Mouse (Mus musculus) liver, embryonic 16.5 days (tissue): ENCODE data around the gene Olfr549. TPM values are rescaled to one million over a fixed set of nuclear protein-coding genes. Genes with fewer than 3 reads are reported as not detected.

Source experiments
- ATAC-seq: fragments of 200-750 bp; cut with Nextera tagmentation; 2 replicates; pipeline ENCODE4 v1.8.0; 2017; ENCODE audit warnings: low read depth, mild to moderate bottlenecking, moderate number of reproducible peaks, moderate library complexity
- H3K27ac ChIP-seq: fragments of 300-500 bp; sonication (generic); 2 replicates; pipeline ENCODE4 v1.5.1; 2014; ENCODE audit warnings: mild to moderate bottlenecking, low read length
- H3K27me3 ChIP-seq: fragments of 300-500 bp; sonication (generic); 2 replicates; pipeline ENCODE4 v1.6.1; 2014; ENCODE audit warnings: low read depth, low read length, mixed read lengths; ENCODE audit not compliant: control insufficient read depth, insufficient read depth
- H3K36me3 ChIP-seq: fragments of 300-500 bp; sonication (generic); 2 replicates; pipeline ENCODE4 v1.6.1; 2014; ENCODE audit warnings: mild to moderate bottlenecking; ENCODE audit not compliant: control insufficient read depth, insufficient read depth
- H3K4me1 ChIP-seq: fragments of 300-500 bp; sonication (generic); 2 replicates; pipeline ENCODE4 v1.6.1; 2014; ENCODE audit warnings: low read depth, low read length, mixed read lengths; ENCODE audit not compliant: control insufficient read depth
- H3K4me2 ChIP-seq: fragments of 300-500 bp; sonication (generic); 2 replicates; pipeline ENCODE4 v1.6.1; 2014; ENCODE audit warnings: low read depth, low read length, mixed read lengths
- H3K4me3 ChIP-seq: fragments of 300-500 bp; sonication (generic); 2 replicates; pipeline ENCODE4 v1.5.1; 2014; ENCODE audit warnings: low read depth, mild to moderate bottlenecking, low read length
- H3K9ac ChIP-seq: fragments of 300-500 bp; sonication (generic); 2 replicates; pipeline ENCODE4 v1.6.1; 2014; ENCODE audit warnings: low read depth, low read length
- H3K9me3 ChIP-seq: fragments of 300-500 bp; sonication (generic); replicated peaks from 2 replicates; pipeline ENCODE4 v1.6.1; 2016; ENCODE audit warnings: low read length; ENCODE audit not compliant: control insufficient read depth
- WGBS: fragments of 180-500 bp; shearing (Covaris S2); extraction: QIAGEN DNeasy Blood & Tissue Kit; methylation state at CpG from one replicate; pipeline ENCODE4 v1.1.7; 2014; ENCODE audit not compliant: insufficient replicate concordance; 5-methylcytosine and 5-hydroxymethylcytosine counted together
- polyA plus RNA-seq: library from polyadenylated mRNA; unstranded; fragments of >200 nt; fragmentation: Nextera tagmentation; extraction: Ambion mirVana; gene quantifications from 2 replicates; pipeline ENCODE4 v1.2.1, GENCODE M21; 2015

Gene Olfr549
- polyA plus RNA-seq, 1 experiment from 2014 or later: not detected

DNA sequence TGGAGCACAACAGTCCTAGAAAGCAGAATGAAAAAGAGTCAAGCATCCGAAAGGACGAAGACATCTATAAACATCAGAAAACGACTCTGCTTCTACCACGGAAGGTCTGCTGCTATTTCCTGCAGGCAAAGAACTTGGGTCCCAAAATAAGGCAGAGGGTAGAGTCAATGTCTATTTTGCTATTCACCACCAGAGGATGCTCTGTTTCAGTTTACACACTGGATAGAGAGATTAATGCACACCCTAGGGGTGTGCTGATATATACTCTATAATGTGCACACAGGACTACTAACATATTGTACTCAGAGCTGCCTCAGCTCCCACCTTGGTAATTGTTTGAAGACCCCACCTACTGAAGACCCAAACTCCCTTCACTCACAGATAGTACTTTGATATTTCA lies 16.5 kb downstream of the Olfr549 start:
- peaks cover 3% of the 10 kb centered on the region for H3K36me3 ChIP-seq

DNA sequence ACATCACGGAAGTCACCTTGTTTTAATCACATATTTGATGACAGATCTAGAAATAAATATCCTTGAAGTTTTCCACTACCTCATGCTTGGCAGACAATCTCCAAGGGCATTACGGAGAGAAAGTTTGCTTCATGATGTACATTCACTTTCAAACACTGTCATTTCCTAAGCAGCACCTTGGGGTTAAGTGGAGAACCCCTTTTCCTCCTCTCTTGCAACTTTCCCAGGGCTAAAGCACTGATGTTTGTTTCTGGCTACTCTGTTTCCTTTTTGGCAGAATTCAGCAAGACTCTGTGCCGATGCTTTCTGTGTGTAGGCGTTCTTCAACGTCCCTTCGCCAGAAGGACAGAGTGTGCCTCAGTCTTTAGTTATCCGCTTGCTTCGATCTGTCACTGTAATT lies 21.5 kb downstream of the Olfr549 start, which contains the start of gene Olfr550:
TSS of gene Olfr550 (plus strand) at position 301 of the 400 bp plus-strand sequence.
- H3K4me1 ChIP-seq: no peaks in the 10 kb centered on the region
- no peak within 1 kb of the TSS for H3K9ac ChIP-seq
- no peak for ATAC-seq
- 80% methylated on average over 8 of the region's 8 CpGs for WGBS
- no peak within 1 kb of the TSS for H3K4me2 ChIP-seq
- H3K27ac ChIP-seq: no peak within 1 kb of the TSS
- H3K36me3 ChIP-seq: no peaks in the 10 kb centered on the region
- no peaks in the 10 kb centered on the region for H3K9me3 ChIP-seq
- no peaks in the 10 kb centered on the region for H3K27me3 ChIP-seq
- H3K4me3 ChIP-seq: no peak within 1 kb of the TSS

More for the DNA sequence above, 16.5 kb downstream of the Olfr549 start:
- ATAC-seq: no peak
- Histone ChIP-seq H3K4me2 (no peak overlapping the region), H3K9me3 (no peaks in the 10 kb centered on the region), H3K9ac (no peak overlapping the region), H3K4me1 (peaks cover 10% of the 10 kb centered on the region), H3K4me3 (no peak overlapping the region), H3K27ac (no peak overlapping the region), H3K27me3 (no peaks in the 10 kb centered on the region)
- WGBS: 70% methylated on average over 4 of the region's 4 CpGs

DNA sequence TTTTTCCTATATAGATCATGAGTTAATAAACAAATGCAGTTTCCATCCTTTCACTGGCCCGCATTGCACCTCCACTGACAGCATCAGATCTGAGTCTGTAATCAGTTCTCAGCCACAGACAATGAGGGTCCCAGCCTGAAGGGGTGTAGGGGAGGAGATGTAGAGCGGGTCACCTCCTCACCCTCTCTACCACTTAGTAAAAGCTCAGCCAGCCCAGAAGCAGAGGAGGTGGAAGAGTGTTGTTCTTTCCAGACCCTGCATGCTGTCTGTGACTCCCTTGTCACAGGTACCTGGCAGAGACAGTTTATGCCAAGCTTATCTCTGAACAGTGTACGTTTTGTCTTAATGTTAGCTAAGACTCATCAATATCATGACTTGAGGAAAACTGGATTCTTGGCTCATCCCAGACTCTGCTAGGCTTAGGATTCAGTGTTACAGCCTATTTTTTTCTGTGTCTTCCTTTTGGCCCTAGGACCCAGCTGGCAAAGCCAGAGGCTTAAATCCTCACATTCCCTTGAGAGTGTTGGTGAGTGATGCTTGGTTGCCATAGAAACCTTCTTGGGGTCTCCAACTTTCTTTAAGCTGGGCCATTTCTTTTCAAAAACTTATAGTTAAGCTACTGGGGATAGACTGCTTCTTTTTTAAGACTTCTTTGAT lies 23.6 kb downstream of the Olfr549 start:
- no peak overlapping the region for H3K27ac ChIP-seq
- H3K36me3 ChIP-seq: no peaks in the 10 kb centered on the region
- WGBS: 59% methylated on average over 3 of the region's 3 CpGs
- H3K9me3 ChIP-seq: no peaks in the 10 kb centered on the region
- H3K27me3 ChIP-seq: no peaks in the 10 kb centered on the region
- no peak overlapping the region for H3K4me3 ChIP-seq
- no peaks in the 10 kb centered on the region for H3K4me1 ChIP-seq
- no peak overlapping the region for H3K9ac ChIP-seq
- H3K4me2 ChIP-seq: no peak overlapping the region
- no peak for ATAC-seq

DNA sequence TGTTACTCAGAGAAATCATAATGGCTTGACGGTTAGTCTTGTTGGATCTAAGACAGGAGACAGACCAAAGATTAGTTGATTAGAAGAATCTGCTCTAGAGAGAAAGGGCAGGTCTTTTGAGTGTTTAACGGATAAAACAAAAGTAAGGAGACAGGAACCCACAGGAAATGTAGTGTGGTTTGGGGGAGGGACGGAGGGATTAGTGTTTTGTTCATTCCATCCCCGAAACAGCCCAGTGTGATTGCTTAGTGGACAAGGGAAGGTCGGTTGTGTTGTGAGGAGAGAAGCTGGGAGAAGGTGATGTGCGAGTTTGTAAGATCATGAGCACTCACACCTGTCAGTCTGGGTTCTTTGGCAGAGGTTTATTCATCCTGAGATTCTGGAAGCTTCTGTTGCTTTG lies 26.3 kb downstream of the Olfr549 start:
- 15% methylated on average over 6 of the region's 6 CpGs for WGBS
- Histone ChIP-seq H3K36me3 (no peaks in the 10 kb centered on the region), H3K4me2 (no peak overlapping the region), H3K4me1 (no peaks in the 10 kb centered on the region), H3K4me3 (no peak overlapping the region), H3K9ac (no peak overlapping the region), H3K27me3 (no peaks in the 10 kb centered on the region), H3K27ac (no peak overlapping the region), H3K9me3 (no peaks in the 10 kb centered on the region)
- ATAC-seq: no peak

DNA sequence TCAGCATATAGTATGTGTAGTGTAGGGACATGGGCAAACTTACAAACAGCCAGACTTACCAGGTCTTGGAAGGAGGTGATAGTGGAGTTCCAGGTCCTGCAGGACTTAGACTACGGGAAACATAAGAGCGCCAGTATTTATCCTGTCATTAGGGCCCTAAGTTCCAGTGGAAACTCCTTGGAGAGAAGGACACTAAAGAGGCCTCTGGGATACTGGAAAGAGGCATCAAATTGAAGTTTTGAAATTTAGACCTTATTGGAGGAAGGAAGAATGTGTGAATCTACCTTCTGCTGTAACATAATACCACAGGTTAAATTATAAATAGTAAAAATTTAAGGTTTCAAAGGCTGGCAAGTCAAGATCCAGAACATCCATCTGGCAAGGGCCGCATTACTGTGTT lies 42.1 kb downstream of the Olfr549 start, which contains the start of gene Olfr551:
TSS of gene Olfr551 (minus strand) at position 101 of the 400 bp plus-strand sequence.
- Histone ChIP-seq H3K36me3 (no peaks in the 10 kb centered on the region), H3K9ac (no peak within 1 kb of the TSS), H3K27ac (no peak within 1 kb of the TSS), H3K4me3 (no peak within 1 kb of the TSS), H3K4me1 (no peaks in the 10 kb centered on the region), H3K27me3 (no peaks in the 10 kb centered on the region), H3K4me2 (no peak within 1 kb of the TSS), H3K9me3 (no peaks in the 10 kb centered on the region)
- ATAC-seq: no peak
- 65% methylated on average over 3 of the region's 3 CpGs for WGBS

DNA sequence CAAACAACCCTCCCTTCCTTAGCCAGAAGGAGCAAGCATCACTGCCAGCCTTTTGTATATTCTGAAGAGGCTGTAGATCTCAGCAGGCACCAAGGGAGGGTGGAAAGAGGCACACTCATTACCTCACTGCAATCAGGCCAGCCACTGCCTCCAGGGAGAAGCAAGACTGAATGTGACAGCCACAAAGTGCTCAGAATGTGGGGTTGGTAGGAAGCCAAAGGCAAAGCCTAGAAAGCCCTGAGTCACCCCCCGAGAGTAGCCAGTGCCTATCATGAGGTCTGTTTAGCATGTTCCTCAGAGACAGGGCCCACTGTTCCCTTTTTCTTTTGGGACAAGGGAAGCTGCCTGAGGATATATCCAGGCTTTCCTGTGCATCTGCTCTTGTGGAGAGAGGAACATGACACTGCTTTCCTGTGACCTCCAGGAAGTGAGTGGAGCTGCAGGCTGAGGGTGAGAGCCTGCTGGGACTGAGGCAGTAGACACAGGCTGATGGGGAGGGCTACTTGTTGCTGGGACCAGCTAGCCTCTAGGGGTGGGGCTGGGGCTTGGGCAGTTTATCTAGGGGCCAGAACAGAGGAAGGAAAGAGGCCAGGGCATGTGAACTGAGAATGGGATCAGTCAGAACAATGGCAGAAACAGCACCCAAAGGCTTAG lies 47.8 kb downstream of the Olfr549 start, which contains the start of gene Olfr552:
TSS of gene Olfr552 (plus strand) at position 393 of the 654 bp plus-strand sequence.
- no peaks in the 10 kb centered on the region for H3K27me3 ChIP-seq
- H3K4me1 ChIP-seq: no peaks in the 10 kb centered on the region
- WGBS: 27% methylated on average over 1 of the region's 1 CpGs
- ATAC-seq: no peak
- H3K27ac ChIP-seq: no peak within 1 kb of the TSS
- no peak within 1 kb of the TSS for H3K9ac ChIP-seq
- H3K36me3 ChIP-seq: no peaks in the 10 kb centered on the region
- H3K4me2 ChIP-seq: no peak within 1 kb of the TSS
- H3K4me3 ChIP-seq: no peak within 1 kb of the TSS
- no peaks in the 10 kb centered on the region for H3K9me3 ChIP-seq

Other genes with a start within 250 kb of the Olfr549 start
- gene Rrm1, start 108.2 kb upstream of the Olfr549 start, polyA plus RNA-seq: 153 and 174 TPM in 2 replicates
- 0.30 and 0.43 TPM in 2 replicates for gene Olfr543, start 68.2 kb upstream of the Olfr549 start, polyA plus RNA-seq
- 0.05 and 0.08 TPM in 2 replicates for gene Olfr544, start 61.6 kb upstream of the Olfr549 start, polyA plus RNA-seq
- gene Olfr545, start 50.3 kb upstream of the Olfr549 start, polyA plus RNA-seq: not detected in 2 replicates
- gene Olfr547, start 15.1 kb upstream of the Olfr549 start, polyA plus RNA-seq: not detected in 2 replicates
- not detected in 2 replicates for gene Olfr548-ps1, start 9.0 kb upstream of the Olfr549 start, polyA plus RNA-seq
- 0.25 and 0.37 TPM in 2 replicates for gene Trim21, start 15.6 kb downstream of the Olfr549 start, polyA plus RNA-seq
- gene Olfr550, start 21.6 kb downstream of the Olfr549 start, polyA plus RNA-seq: not detected in 2 replicates
- gene Olfr551, start 42.0 kb downstream of the Olfr549 start, polyA plus RNA-seq: not detected in 2 replicates
- gene Olfr552, start 47.9 kb downstream of the Olfr549 start, polyA plus RNA-seq: not detected in 2 replicates
- not detected in 2 replicates for gene Olfr553, start 68.3 kb downstream of the Olfr549 start, polyA plus RNA-seq
- gene Olfr554, start 88.6 kb downstream of the Olfr549 start, polyA plus RNA-seq: not detected in 2 replicates
- gene Olfr555, start 109.0 kb downstream of the Olfr549 start, polyA plus RNA-seq: not detected in 2 replicates
- gene Olfr556, start 115.0 kb downstream of the Olfr549 start, polyA plus RNA-seq: not detected in 2 replicates
- gene Trim68, start 137.5 kb downstream of the Olfr549 start, polyA plus RNA-seq: 1.1 and 1.5 TPM in 2 replicates
- not detected in 2 replicates for gene Olfr557, start 146.0 kb downstream of the Olfr549 start, polyA plus RNA-seq
- gene Olfr558, start 152.3 kb downstream of the Olfr549 start, polyA plus RNA-seq: not detected in 2 replicates
- not detected in 2 replicates for gene Olfr33, start 169.2 kb downstream of the Olfr549 start, polyA plus RNA-seq
- gene Olfr559, start 177.6 kb downstream of the Olfr549 start, polyA plus RNA-seq: not detected in 2 replicates
- not detected in 2 replicates for gene Olfr560, start 209.5 kb downstream of the Olfr549 start, polyA plus RNA-seq
- gene Olfr78, start 209.6 kb downstream of the Olfr549 start, polyA plus RNA-seq: 0.02 and 0.04 TPM in 2 replicates
- gene Olfr561, start 221.4 kb downstream of the Olfr549 start, polyA plus RNA-seq: not detected in 2 replicates